Mouse (Mus musculus) hindbrain, embryonic 10.5 days (tissue): Measurements from ENCODE around the gene Foxp1. TPM values are rescaled to one million over a fixed set of nuclear protein-coding genes. Genes with fewer than 3 reads are reported as not detected.

Experiments
- DNase-seq: peaks from one replicate; pipeline ENCODE4 v3.0.0-alpha.2; 2017; ENCODE audit warnings: low spot score
- H3K27ac ChIP-seq: fragments of 300-500 bp; sonication (generic); 2 replicates; pipeline ENCODE4 v1.5.1; 2016; ENCODE audit warnings: mild to moderate bottlenecking, moderate library complexity
- H3K27me3 ChIP-seq: fragments of 300-500 bp; sonication (generic); 2 replicates; pipeline ENCODE4 v1.6.1; 2016; ENCODE audit warnings: mild to moderate bottlenecking; ENCODE audit not compliant: poor library complexity, insufficient read depth, severe bottlenecking
- H3K36me3 ChIP-seq: fragments of 300-500 bp; sonication (generic); 2 replicates; pipeline ENCODE4 v1.6.1; 2016; ENCODE audit warnings: mild to moderate bottlenecking, moderate library complexity
- H3K4me1 ChIP-seq: fragments of 300-500 bp; sonication (generic); replicated peaks from 2 replicates; pipeline ENCODE4 v1.6.1; 2016; ENCODE audit warnings: mild to moderate bottlenecking
- H3K4me3 ChIP-seq: fragments of 300-500 bp; sonication (generic); 2 replicates; pipeline ENCODE4 v1.5.1; 2016; ENCODE audit warnings: mild to moderate bottlenecking, moderate library complexity
- H3K9me3 ChIP-seq: fragments of 300-500 bp; sonication (generic); 2 replicates; pipeline ENCODE4 v1.6.1; 2016; ENCODE audit warnings: mild to moderate bottlenecking, moderate library complexity
- WGBS: fragments of 180-500 bp; shearing (Covaris S2); methylation state at CpG from one replicate; pipeline ENCODE4 v1.1.7; 2016; 5-methylcytosine and 5-hydroxymethylcytosine counted together
- polyA plus RNA-seq: library from polyadenylated mRNA; unstranded; fragments of >200 nt; fragmentation: Nextera tagmentation; extraction: Ambion mirVana; gene quantifications from 2 replicates; pipeline ENCODE4 v1.2.1, GENCODE M21; 2016

The Foxp1 gene
- polyA plus RNA-seq, 1 experiment from 2014 or later, result 64.3 TPM

DNA sequence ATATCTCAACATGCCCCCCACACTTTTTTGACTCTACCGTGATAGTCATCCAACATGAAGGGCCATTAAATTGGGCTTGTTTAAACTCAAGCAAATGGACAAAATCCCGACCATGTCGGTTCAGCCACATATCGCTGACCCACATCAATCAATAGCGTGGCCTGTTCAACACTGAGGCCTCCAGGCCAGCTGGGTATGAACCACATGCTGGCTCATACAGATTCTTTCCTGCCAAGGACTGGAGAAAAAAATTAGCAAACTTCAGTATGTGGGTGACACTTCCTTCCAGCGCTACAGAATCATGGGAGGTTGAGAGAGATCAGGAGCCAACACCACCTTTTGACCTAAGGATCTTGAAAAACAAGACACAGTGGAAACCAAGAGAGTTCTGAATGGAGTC lies 150.5 kb downstream of the Foxp1 start:
- WGBS, result 79% methylated on average over 6 of the region's 6 CpGs
- Histone ChIP-seq H3K4me1 (peaks cover 21% of the 10 kb centered on the region), H3K36me3 (no peaks in the 10 kb centered on the region), H3K27me3 (peaks cover 3% of the 10 kb centered on the region; the same call in 1 of the 2 replicates), H3K9me3 (no peaks in the 10 kb centered on the region), H3K4me3 (no peak overlapping the region), H3K27ac (no peak overlapping the region)
- no peak for DNase-seq

DNA sequence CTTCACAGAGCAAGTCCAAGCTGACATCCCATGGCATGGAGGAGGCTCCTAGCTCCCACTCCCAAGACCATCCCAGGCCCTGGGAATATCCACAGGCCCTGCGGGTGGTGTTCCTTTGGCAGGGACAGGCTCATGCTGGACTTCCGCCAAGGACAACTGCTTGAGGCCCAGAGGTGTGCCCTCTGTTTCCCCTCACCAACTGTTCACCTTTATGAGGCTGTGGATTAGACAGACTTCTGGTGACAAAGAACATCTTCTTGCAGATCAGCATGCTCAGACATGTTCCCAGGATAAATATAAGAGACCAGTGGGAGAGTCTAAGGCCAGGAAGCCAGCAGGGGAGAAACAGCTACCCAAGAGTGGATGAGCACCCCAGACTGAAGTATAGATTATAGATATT lies 152.6 kb downstream of the Foxp1 start:
- H3K4me1 ChIP-seq, result peaks cover 6% of the 10 kb centered on the region; the same call in 1 of the 2 replicates
- 91% methylated on average over 2 of the region's 2 CpGs for WGBS
- H3K36me3 ChIP-seq, result no peaks in the 10 kb centered on the region
- 0 out of 2 replicates have a peak overlapping the region, but pooled peaks have one; percentile 29 for H3K27ac ChIP-seq
- no peak for DNase-seq
- no peaks in the 10 kb centered on the region for H3K9me3 ChIP-seq
- H3K27me3 ChIP-seq, result no peaks in the 10 kb centered on the region
- H3K4me3 ChIP-seq, result no peak overlapping the region

DNA sequence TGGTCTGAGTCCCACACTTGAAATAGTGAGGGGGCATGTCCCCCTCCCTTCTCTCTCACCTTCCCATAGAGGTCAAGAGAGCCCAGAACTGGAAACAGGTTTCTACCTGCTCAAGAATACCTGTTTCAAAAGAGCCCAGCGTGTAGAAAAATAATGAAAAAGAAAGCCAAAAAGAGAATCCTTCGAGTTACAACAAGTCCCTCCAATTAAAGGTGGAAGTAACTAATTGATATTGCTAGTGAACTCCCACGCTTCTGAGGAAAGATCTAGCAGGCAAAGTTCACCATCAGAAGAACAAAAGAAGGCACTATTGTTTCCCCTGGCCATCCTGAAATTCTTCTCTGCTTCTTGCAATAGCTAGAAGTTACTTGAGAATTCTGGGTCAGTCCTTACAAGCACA lies 153.4 kb downstream of the Foxp1 start:
- no peak overlapping the region for H3K4me3 ChIP-seq
- 87% methylated on average over 3 of the region's 3 CpGs for WGBS
- DNase-seq, result no peak
- H3K9me3 ChIP-seq, result no peaks in the 10 kb centered on the region
- H3K36me3 ChIP-seq, result no peaks in the 10 kb centered on the region
- H3K27me3 ChIP-seq, result no peaks in the 10 kb centered on the region
- peaks cover 6% of the 10 kb centered on the region; the same call in 1 of the 2 replicates for H3K4me1 ChIP-seq
- H3K27ac ChIP-seq, result no peak overlapping the region

DNA sequence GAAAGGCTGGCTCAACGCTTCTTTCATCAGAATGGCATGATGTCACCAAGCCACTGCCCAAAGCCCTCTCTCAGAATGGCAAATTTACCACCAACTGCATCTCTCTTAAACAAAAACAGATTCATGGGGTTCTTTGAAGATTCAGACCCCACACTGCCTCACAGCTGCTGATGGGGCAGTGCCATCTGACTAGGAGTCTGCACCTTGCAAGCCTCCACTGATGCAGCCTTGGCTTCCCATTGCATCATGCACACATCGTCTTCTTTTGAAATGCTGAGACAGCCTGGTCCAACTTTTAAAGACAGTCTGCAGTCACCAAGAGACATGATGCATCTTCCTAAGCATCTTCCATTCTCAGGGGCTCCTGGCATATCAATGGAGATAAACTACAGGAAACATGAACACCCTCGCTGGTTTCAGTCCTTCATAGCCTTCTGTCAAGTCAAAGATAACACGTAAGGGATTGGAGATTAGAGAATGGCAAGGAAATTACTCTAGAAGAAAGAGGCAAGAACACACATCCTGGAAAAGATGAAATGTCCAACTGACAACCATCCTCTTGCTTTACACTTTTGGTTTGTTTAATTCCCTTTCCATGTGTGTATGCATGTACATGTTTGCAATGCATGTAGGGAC lies 154.3 kb downstream of the Foxp1 start:
- DNase-seq, result no peak
- H3K9me3 ChIP-seq, result no peaks in the 10 kb centered on the region
- no peaks in the 10 kb centered on the region for H3K36me3 ChIP-seq
- no peak overlapping the region for H3K27ac ChIP-seq
- H3K4me1 ChIP-seq, result 0 out of 2 replicates have a peak, but pooled peaks cover 6% of the 10 kb centered on the region
- H3K4me3 ChIP-seq, result no peak overlapping the region
- 83% methylated on average over 4 of the region's 4 CpGs for WGBS
- H3K27me3 ChIP-seq, result no peaks in the 10 kb centered on the region

DNA sequence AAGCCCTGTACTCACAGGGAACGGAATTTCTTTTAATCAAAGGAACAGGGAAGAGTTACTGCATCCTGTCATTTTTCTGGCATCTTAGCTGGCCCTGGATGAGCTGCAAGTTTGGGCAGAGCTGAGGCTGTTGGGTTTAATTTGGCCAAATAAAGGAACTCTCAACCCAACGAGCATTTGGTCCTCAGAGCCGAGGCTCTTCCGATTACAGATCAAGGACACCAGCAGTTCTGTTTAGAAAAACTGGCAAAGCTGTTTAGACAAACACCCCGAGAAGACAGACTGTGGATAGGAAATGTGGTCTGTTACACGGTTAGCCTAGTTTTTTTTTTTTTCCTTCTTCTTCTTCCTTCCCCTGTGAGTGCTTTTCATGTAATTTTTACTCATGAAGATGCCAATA lies 158.0 kb downstream of the Foxp1 start:
- 80% methylated on average over 6 of the region's 6 CpGs for WGBS
- H3K4me3 ChIP-seq, result no peak overlapping the region
- 0 out of 2 replicates have a peak, but pooled peaks cover 3% of the 10 kb centered on the region for H3K4me1 ChIP-seq
- no peak for DNase-seq
- no peaks in the 10 kb centered on the region for H3K27me3 ChIP-seq
- no peak overlapping the region for H3K27ac ChIP-seq
- no peaks in the 10 kb centered on the region for H3K9me3 ChIP-seq
- H3K36me3 ChIP-seq, result no peaks in the 10 kb centered on the region

DNA sequence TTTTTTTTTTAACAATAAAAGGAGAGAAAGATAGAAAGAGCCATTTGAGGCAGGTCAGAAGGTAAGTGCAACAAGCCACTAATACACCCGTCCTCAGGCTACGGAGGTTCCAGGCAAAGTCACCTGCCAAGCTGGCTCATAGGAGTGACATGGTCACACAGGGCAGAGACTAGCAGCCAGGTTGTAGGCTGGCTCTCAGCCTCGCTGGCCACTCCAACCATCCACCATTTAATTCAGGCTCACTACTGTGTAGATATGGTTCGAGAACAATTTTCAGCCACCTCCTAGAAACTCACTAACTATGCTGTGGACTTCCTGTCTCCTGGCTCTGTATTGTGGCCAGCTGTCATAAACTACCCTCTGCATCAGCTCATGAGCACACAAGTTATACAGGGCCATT lies 161.9 kb downstream of the Foxp1 start:
- 90% methylated on average over 4 of the region's 4 CpGs for WGBS
- no peak overlapping the region for H3K27ac ChIP-seq
- no peaks in the 10 kb centered on the region for H3K9me3 ChIP-seq
- DNase-seq, result no peak
- no peaks in the 10 kb centered on the region for H3K36me3 ChIP-seq
- 0 out of 2 replicates have a peak, but pooled peaks cover 3% of the 10 kb centered on the region for H3K4me1 ChIP-seq
- no peak overlapping the region for H3K4me3 ChIP-seq
- no peaks in the 10 kb centered on the region for H3K27me3 ChIP-seq

DNA sequence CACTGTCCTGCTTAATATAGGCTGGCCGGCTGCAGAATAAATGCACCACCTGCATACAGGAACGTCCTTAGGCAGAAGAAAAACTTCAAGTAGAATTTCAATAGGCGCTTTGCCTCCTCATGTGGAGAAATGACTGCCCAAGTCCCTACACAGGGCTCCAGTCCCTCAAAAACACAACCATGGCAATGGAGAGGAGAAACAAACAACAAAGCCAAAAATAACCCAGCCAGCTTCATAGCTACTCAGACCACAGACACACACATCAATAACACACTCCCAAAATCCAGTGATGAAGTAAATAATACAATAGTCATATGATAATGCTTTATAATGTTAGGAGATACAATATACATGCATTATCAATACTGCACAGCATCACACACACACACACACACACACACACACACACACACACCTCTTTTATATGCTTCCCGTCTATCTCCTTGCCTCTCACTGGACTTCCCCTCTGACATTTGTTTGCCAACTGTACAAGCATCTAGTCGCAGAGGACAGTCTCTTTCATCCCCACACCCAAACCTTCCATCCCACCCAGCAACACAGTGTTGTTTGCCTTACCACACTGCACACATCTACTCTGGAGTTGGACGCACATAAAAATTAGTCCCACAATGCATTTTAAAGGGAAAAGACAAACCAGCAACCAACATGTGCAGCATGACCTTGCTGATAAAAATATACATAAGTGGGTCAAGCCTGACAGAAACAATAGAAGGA lies 162.6 kb downstream of the Foxp1 start:
- H3K27ac ChIP-seq, result no peak overlapping the region
- H3K4me1 ChIP-seq, result 0 out of 2 replicates have a peak, but pooled peaks cover under 1% of the 10 kb centered on the region
- no peaks in the 10 kb centered on the region for H3K9me3 ChIP-seq
- no peak overlapping the region for H3K4me3 ChIP-seq
- H3K27me3 ChIP-seq, result no peaks in the 10 kb centered on the region
- WGBS, result 89% methylated on average over 6 of the region's 6 CpGs
- DNase-seq, result no peak
- H3K36me3 ChIP-seq, result no peaks in the 10 kb centered on the region

DNA sequence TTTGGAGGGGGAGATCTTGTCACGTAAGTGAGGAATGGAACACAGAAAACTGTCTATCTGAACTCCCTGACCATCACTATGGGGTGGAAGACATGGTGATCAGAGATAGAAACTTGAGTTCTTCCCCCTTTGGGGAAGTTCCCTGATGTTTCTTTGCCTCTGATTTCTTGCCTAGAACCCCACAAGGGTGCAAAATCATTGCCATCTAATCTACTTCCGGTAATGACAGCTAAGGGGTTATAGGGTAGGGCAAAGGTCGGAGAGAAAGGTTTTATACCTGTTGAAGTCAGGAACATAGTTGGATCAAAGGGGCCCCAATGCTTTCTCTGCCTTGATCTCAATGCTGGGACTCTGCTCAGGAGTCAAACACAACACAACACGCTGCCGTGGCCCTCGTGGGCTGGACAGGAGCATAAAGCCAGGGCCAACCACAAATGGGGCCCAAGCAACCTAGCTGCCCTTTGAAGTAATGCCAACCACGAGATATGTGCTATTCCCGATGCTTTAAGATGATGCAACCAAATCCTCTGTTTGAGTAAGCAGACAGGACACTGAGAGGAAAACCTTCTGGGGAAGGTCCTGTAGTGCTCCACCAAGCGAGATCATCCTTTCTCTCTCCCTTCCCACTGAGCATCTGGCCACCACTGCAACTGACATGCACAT lies 163.4 kb downstream of the Foxp1 start:
- Histone ChIP-seq H3K9me3 (no peaks in the 10 kb centered on the region), H3K27me3 (no peaks in the 10 kb centered on the region), H3K36me3 (no peaks in the 10 kb centered on the region), H3K4me3 (no peak overlapping the region), H3K27ac (no peak overlapping the region), H3K4me1 (0 out of 2 replicates have a peak, but pooled peaks cover 3% of the 10 kb centered on the region)
- DNase-seq, result no peak
- 91% methylated on average over 9 of the region's 9 CpGs for WGBS

DNA sequence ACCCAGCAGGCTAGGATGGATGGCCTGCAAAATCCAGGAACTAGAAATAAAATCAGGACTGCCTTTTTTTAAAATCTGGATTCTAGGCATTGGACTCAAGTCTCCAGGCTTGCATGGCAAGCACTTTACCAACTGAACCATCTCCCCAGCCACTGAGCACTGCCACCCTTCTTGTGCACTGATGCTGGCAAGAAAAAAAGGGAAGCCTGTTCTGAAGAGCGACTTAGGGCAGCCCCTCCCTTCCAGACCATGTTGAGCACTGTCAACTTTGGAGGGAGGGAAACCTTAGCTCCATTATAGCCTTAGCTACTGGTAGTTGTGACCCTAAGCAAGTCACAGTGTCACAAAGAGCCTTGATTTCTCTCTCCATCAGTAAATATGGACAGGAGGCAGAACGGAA lies 164.6 kb downstream of the Foxp1 start:
- Histone ChIP-seq H3K36me3 (no peaks in the 10 kb centered on the region), H3K4me3 (no peak overlapping the region), H3K4me1 (0 out of 2 replicates have a peak, but pooled peaks cover 6% of the 10 kb centered on the region), H3K27ac (no peak overlapping the region), H3K27me3 (no peaks in the 10 kb centered on the region), H3K9me3 (no peaks in the 10 kb centered on the region)
- DNase-seq, result no peak
- 85% methylated on average over 2 of the region's 2 CpGs for WGBS

DNA sequence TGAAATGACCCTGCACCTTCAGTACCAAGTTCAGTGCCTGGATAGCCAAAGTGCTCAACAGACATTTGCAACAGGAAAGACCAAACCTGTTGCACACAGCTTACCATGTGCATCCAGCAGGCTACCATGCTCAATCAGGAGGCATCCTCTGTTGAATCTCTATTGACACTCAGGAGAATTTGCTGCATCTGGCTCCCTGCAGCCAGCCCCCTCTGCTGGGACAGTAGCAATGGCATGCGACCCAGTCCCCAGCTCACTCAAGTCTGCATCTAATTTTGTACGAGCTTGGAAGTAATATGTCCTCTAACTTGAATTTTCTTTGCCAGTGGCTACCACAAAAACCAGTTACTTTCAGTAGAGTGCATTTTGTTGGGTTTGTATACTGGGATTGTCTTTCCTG lies 168.2 kb downstream of the Foxp1 start:
- no peaks in the 10 kb centered on the region for H3K27me3 ChIP-seq
- 0 out of 2 replicates have a peak, but pooled peaks cover 6% of the 10 kb centered on the region for H3K4me1 ChIP-seq
- H3K36me3 ChIP-seq, result no peaks in the 10 kb centered on the region
- no peaks in the 10 kb centered on the region for H3K9me3 ChIP-seq
- DNase-seq, result no peak
- WGBS, result 65% methylated on average over 2 of the region's 2 CpGs
- H3K4me3 ChIP-seq, result no peak overlapping the region
- no peak overlapping the region for H3K27ac ChIP-seq

DNA sequence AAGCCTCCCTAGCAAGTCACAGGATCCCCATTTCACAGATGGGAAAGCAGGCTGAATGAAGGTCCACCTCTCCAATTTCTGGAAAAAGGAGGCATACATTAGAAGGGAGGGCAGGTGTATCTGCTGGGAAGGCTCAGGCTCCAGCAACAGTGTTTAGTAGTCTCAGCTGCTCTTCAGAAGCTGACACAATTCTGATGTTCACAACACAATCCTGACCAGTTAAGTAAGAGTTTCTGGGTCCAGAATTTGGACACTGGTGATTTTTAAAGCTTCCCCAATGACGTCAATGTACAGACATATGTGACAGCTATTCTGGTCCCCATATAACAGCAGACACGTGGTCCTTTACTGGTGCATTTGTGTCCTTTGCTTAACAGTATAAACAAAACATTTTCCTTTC lies 169.1 kb downstream of the Foxp1 start:
- Histone ChIP-seq H3K36me3 (no peaks in the 10 kb centered on the region), H3K4me1 (0 out of 2 replicates have a peak, but pooled peaks cover 6% of the 10 kb centered on the region), H3K4me3 (no peak overlapping the region), H3K27ac (no peak overlapping the region), H3K27me3 (no peaks in the 10 kb centered on the region), H3K9me3 (no peaks in the 10 kb centered on the region)
- no peak for DNase-seq
- WGBS, result 83% methylated on average over 2 of the region's 2 CpGs

DNA sequence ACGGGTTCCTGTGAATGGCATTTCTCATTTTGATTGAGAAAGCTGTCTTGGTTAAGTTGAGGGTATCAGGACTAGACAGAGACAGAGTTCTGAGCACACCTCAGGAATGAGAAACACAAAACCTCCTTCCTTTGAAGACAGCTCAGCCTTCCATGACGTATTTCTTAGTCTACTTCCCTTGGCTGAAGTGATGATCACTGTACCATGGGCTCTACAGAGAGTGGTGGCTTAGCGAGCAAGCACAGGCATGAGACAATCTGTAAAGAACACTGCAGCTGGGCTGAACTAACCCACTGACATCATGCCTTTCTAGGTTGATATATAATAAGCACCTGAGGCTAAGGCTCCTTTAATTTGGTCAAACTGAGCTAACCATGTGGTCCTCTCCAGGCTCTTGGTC lies 172.0 kb downstream of the Foxp1 start:
- H3K36me3 ChIP-seq, result no peaks in the 10 kb centered on the region
- H3K9me3 ChIP-seq, result no peaks in the 10 kb centered on the region
- no peaks in the 10 kb centered on the region for H3K27me3 ChIP-seq
- H3K27ac ChIP-seq, result no peak overlapping the region
- 83% methylated on average over 3 of the region's 3 CpGs for WGBS
- H3K4me3 ChIP-seq, result no peak overlapping the region
- no peak for DNase-seq
- 0 out of 2 replicates have a peak, but pooled peaks cover 9% of the 10 kb centered on the region for H3K4me1 ChIP-seq

DNA sequence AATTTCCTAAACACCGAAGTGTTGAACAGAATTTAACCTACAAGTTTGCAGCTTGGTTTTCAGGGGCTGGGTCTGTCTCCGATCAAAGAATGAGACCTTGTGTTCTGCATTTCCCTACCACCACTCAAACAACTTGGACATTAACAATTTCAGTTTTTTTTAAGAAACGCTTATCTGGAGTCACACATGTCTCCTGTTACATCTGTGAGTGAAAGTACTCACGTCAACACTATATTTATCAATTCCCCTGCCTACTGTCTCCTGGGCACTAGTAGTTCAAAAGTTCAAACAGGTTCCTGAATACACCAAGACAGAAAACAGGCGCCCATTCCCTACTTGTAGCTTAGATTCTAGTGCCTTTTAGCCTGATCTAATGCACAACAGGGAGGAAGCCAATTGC lies 172.4 kb downstream of the Foxp1 start:
- no peak for DNase-seq
- no peak overlapping the region for H3K27ac ChIP-seq
- no peaks in the 10 kb centered on the region for H3K9me3 ChIP-seq
- H3K36me3 ChIP-seq, result no peaks in the 10 kb centered on the region
- H3K4me3 ChIP-seq, result no peak overlapping the region
- H3K27me3 ChIP-seq, result no peaks in the 10 kb centered on the region
- 0 out of 2 replicates have a peak, but pooled peaks cover 9% of the 10 kb centered on the region for H3K4me1 ChIP-seq
- 82% methylated on average over 5 of the region's 5 CpGs for WGBS
